Mouse (Mus musculus) heart, postnatal 0 days (tissue): ENCODE results near the gene Rtf2.

Experiments used
- CTCF ChIP-seq: IDR thresholded peaks from 2 replicates; pipeline ENCODE4 v1.5.1; 2016; ENCODE audit warnings: antibody characterized with exemption, control low read depth, low read depth
- EP300 ChIP-seq: IDR thresholded peaks from 2 replicates; pipeline ENCODE4 v1.6.1; 2016; ENCODE audit warnings: antibody characterized with exemption, low read depth

GRCm38 (mm10) chr2:172418208-172418607 is 22.1 kb upstream of the Rtf2 start:
- TF ChIP-seq CTCF (no peak), EP300 (no peak)
